Mouse (Mus musculus): ENCODE data around the gene Nfkbiz.
A peak's percentile ranks its signal among the peaks of the same experiment; 100 is the strongest.
"Not testable (repeated sequence)": the region's sequence is repeated elsewhere in the genome, so short reads cannot be mapped to it uniquely, and the experiment has no call there.

Gene Nfkbiz

GRCm38 (mm10) chr16:55838510-55839474 lies at the start of gene Nfkbiz:
TSS of gene Nfkbiz (minus strand) at chr16:55838899.
- peak; percentile 85 for DNase-seq

- no peak for DNase-seq
Measured at GRCm38 (mm10) chr16:55887814-55888583, 49.3 kb upstream of the Nfkbiz start.

DNA sequence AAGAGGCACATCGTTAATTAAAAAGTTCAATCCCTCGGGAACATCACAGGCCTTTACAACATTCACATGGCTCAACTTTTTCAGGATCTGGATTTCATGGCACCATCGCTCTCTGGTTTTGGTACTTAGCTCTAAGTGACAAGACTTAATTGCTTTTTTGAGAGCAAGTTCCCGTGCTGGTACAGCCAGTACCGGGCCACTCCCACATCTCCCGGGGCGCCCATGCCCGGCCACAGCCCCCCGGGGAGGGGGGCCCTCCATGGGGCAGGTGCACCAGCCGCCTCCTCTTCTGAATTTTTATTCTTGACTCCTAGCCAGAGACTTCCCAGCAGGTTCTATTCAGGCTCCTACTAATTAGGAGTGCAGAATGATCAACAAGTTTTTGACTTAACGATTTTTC lies 45.5 kb upstream of the Nfkbiz start:
- DNase-seq, result no peak

DNA sequence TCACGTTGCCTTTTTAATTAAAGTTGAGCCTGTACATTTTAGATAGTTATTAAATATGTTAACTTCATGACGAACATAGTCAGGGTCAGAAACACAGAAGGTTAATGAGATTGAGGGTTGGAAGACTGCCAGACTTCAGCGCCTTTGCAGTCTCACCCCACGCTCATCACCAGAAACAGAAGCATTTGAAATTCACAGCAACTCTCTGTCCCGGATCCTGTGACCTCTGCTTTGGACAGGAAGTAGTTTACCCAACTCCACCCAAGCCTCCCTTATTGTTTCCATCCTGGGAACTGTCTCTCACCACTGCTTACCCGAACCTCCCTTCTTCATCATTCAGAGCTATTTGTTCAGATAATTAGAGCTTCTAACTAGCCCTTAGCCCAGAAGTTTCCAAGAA lies 37.3 kb upstream of the Nfkbiz start:
- no peak for DNase-seq

DNA sequence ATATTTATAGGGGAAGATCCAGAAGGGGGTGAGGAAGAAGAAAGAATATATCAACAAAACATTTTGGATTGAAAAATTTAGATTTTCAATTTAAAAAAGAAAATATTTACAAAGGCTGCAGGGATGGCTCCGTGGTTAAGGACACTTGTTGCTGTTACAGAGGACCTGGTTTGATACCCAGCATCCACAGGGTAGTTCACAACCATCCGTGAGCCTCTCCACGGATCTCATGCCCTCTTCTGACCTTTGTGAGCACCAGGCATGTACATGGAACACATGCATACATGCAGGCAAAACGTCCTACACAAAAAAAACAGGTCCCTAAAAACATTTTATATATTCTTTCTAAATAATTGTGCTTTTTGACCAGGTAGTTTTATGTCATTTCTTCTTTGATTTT lies 25.1 kb upstream of the Nfkbiz start:
- no peak for DNase-seq

DNA sequence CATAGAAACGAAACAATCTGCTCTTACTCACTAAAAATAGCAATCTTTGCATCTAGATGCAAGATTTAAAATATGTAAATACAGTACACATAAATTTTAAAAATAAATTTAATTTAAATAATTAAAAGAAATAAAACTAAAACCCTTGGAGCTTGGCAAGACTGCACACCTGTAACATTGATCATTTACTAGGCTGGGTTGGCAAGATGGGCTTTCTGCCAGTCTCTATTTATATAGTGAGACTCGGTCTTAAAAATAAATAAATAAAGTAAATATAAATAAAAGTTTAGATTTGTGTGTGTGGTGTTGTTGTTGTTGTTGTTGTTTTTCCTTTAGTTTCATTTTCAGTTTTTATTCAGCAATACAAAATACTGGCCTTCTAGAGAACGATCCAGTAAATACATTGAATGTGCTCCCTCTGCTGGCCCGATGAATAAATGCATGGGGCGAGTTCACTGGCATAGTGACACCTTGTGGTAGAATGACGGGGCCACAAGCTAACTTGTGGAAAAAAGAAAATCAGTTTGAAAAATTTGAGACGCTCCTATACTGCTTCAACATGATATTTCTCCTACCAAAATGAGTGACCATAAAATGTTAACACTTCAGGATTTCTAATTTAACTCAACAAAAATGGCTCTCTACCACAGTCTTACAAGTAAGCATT lies 24.6 kb upstream of the Nfkbiz start:
- peak; percentile 57 for DNase-seq

DNA sequence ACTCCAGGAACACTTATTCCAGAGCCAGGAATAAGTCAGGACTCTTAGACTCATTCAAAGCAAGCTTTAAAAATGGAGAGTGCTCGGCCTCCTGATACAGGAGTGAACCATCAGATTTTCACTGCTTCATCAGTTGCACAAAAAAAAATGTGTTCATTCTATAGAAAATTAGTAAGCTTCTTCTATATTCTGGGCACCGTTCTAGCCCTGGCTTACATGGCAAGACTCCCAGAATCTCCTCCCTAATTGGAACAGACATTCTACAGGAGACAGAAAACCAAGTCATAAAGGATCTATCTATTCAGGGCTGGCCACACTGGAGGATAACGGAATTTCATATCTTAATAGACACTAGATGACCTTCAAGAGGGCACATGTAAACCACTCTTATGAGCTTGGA lies 22.4 kb upstream of the Nfkbiz start:
- DNase-seq, result no peak

DNA sequence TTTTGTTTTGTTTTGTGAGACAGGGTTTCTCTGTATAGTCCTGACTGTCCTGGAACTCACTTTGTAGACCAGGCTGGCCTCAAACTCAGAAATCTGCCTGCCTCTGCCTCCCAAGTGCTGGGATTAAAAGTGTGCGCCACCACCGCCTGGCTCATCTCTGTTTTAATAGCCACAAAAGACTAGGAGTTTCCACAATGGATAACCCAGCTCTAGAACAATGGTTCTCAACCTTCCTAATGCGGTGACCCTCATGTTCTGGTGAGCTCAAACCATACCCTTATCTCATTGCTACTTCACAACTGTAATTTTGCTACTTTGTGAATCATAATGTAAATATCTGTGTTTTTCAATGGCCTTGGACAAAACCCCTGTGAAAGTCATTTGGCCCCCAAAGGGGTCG lies 20.7 kb upstream of the Nfkbiz start:
- not testable (repeated sequence) for DNase-seq

GRCm38 (mm10) chr16:55858465-55858864 lies 19.8 kb upstream of the Nfkbiz start:
- peak; percentile 44 for DNase-seq

DNA sequence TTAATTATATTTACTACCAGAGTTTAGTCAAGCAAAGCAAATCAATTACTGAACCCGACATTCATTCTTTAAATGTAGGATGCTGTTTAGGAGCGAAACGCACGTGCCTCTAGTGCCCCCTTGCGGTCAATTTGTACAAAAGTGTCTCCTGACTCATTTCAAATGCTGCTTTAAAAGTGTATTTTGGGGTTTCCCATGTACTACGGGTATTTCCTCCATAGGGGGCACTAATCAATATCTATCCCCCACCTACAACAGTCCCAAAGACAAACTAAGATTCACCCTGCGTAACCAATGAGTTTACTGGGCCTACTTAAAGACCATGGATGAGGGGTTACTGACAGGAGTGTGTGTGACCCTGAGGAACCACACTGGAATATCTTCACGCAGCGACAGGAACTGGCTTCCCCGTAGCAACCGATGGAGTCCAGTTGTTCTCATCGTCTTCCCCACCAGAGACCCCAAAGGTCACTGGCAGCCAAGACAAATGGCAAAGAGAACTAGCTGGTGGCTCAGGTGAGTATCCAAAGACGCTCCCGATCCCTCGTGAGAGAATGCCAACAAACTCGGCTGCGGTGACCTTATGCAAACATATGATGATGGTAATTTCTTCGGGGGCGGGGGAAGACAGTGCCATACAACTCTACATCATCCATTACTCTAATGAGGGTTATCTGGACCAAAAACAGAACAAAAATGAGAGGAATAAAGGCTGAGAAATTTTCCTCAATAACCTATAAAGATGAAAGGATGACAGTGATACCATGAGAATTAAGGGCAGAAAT lies 14.4 kb upstream of the Nfkbiz start:
- peak; percentile 73 for DNase-seq

DNA sequence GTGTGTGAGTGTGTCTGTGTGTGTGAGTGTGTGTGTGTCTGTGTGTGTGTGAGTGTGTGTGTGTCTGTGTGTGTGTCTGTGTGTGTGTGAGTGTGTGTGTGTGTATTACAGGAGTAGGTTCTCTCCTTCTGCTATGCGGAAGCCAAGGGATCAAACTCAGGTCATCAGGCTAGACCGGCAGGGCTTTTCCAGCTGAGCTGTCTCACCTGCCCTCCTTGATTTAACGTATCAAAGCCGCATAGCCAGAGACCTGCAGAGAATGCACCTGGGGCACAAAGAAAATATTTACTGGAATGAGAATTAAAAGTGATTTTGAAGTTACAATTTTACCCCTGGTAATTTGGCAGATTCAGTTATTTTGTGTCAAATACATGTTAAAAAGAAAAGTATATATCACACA lies 13.8 kb upstream of the Nfkbiz start:
- DNase-seq, result no peak

- DNase-seq, result no peak
Measured at GRCm38 (mm10) chr16:55850485-55850884, 11.8 kb upstream of the Nfkbiz start.

DNA sequence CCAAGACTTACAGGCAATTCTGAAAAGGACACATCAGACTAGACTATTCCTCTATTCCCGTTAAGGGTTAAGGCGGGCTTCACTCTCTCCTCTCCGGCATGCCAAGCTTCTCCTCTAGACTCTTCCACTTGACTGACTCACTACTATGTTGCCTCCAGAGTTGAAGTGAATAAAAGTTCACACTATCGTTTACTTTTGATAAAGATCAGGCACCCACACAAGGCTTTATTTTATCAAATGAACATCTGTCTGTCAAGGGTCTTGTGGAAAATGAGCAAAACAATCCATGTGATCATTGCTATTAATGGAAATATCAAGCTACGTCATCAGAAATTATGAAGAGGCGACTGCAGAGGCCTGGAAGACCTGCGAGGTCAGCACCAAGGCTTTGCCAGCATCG lies 9.0 kb upstream of the Nfkbiz start:
- DNase-seq, result no peak

GRCm38 (mm10) chr16:55844847-55845246 lies 6.1 kb upstream of the Nfkbiz start:
- DNase-seq, result no peak

- no peak for DNase-seq
Measured at GRCm38 (mm10) chr16:55843919-55844318, 5.2 kb upstream of the Nfkbiz start.

DNA sequence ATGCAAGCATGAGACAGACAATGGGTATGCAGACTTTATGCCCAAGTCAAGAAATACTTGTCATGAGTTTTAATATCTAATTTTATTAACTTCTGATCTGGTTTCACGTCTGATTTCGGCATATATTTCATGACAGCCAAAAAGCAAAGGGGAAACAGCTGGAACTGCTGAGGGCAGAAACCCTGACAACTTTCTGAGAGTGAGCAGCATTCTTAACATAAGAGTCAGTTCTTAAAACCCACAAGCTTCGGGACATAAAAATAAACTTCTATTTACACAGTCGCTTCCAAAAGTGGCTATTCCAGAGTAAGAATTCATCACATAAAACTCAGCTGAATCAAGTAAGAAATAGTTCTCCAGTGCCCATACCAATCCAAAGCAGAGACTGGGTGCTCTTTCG lies 4.4 kb upstream of the Nfkbiz start:
- DNase-seq, result no peak

GRCm38 (mm10) chr16:55841506-55841905 lies 2.8 kb upstream of the Nfkbiz start:
- no peak for DNase-seq

DNA sequence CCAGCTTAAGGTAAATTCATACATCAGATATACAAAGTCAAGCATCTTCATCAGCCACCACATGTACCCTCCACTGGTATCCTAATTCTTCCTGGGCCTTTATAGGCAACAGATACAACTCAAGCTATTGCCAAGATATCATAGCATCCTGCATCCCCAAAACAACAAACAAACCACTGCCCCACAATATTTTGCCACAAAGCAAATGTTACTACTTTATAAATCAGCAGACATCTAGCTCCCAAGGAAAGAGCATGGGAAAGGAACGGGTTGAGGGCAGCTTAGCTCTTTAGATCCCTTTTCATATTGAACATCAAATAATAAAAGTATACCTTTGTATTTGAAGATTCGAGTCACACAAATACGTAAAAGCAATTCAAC lies 580 bp downstream of the Nfkbiz start:
- DNase-seq, result no peak

DNA sequence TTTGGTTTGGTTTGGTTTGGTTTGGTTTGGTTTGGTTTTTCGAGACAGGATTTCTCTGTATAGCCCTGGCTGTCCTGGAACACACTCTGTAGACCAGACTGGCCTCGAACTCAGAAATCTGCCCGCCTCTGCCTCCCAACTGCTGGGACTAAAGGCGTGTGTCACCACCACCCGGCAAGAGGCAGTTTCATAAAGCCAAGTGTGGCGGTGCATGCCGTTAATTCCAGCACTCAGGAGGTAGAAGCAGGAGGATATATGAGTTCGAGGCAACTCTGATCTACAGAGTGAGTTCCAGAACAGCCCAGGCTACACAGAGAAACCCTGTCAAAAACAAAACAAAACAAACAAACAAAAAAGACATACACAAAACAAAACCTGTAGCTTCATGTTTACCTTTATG lies 1.0 kb downstream of the Nfkbiz start:
- DNase-seq, result not testable (repeated sequence)

GRCm38 (mm10) chr16:55837168-55837567 lies 1.5 kb downstream of the Nfkbiz start:
- DNase-seq, result no peak

- no peak for DNase-seq
Measured at GRCm38 (mm10) chr16:55835798-55836197, 2.9 kb downstream of the Nfkbiz start.

GRCm38 (mm10) chr16:55832617-55833016 lies 6.1 kb downstream of the Nfkbiz start:
- no peak for DNase-seq

- DNase-seq, result no peak
Measured at GRCm38 (mm10) chr16:55832040-55832439, 6.7 kb downstream of the Nfkbiz start.
